Mouse (Mus musculus): Measurements from ENCODE around the gene Dusp15.

- TF ChIP-seq EP300 (IDR thresholded peaks at IDR 0.05; ENCODE audit: insufficient read depth, low read depth, low read length) = no peak
- TF ChIP-seq POLR2A (IDR thresholded peaks at IDR 0.05; ENCODE audit: insufficient read depth, low read length) = no peak
These were observed 38.0 kb downstream of the Dusp15 start for GRCm38 (mm10) chr2:152913471-152913870.

Measured in ES-Bruce4 (cell line).